Mouse (Mus musculus): Measurements from ENCODE around the gene Cx3cl1.

DNA sequence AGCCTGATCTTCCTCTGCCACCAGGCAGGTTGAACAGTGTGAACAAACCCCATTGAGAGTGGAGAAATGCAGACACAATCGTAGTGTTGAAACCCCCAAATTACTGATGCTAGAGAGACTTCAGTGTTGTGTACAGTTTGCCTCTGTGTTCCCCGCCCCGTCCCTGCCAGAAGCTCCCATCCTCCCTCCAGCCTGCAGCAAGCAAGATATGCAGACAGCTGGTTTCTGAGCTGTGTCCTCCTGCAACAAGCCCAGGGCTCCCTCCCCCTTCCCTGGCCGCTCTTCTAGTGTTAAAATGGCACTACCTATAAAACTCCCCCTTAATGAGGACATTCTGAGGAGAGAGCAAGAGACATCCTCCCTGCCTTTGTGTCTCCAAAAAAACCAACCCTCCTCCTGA lies 42.5 kb upstream of the Cx3cl1 start:
- TF ChIP-seq CTCF (IDR thresholded peaks at IDR 0.05; ENCODE audit: low read depth, low read length): no peak
- TF ChIP-seq GATA1 (IDR thresholded peaks at IDR 0.05; ENCODE audit: borderline replicate concordance, low read length): no peak
- TF ChIP-seq POLR2AphosphoS5 (IDR thresholded peaks at IDR 0.05; ENCODE audit: insufficient replicate concordance, low read depth, low read length): no peak
- TF ChIP-seq TAL1 (conservative IDR thresholded peaks at IDR 0.05; ENCODE audit: low read depth, low read length): no peak
